Mouse (Mus musculus): ENCODE data around the gene Olfr284. TPM values are rescaled to one million over a fixed set of nuclear protein-coding genes. Genes with fewer than 3 reads are reported as not detected.

Gene Olfr284
- not detected in 2 replicates for polyA plus RNA-seq (2014; fragmentation: Nextera tagmentation; extraction: Ambion mirVana)

- WGBS = 86% methylated on average over 8 of the region's 8 CpGs
- Histone ChIP-seq H3K4me3 (ENCODE audit: low read depth, low read length) (no peak within 1 kb of the TSS), H3K4me1 (ENCODE audit: control insufficient read depth, insufficient read depth, low read length) (no peaks in the 10 kb centered on the region), H3K36me3 (ENCODE audit: control insufficient read depth, insufficient read depth, low read length) (no peaks in the 10 kb centered on the region), H3K27me3 (ENCODE audit: control insufficient read depth, insufficient read depth, low read length) (no peaks in the 10 kb centered on the region), H3K27ac (ENCODE audit: low read depth, low read length) (no peak within 1 kb of the TSS), H3K4me2 (ENCODE audit: low read depth) (no peak within 1 kb of the TSS), H3K9me3 (ENCODE audit: control insufficient read depth, low read length) (no peaks in the 10 kb centered on the region), H3K9ac (ENCODE audit: low read length) (no peak within 1 kb of the TSS)
- ATAC-seq (ENCODE audit: insufficient read depth, low FRiP score, low TSS enrichment) (no peak), DNase-seq (ENCODE audit: low spot score) (no peak)
Observed at GRCm38 (mm10) chr15:98340887-98341286, at the start of gene Olfr284. Gene Olfr284 (minus strand): TSS chr15:98340987.

DNA sequence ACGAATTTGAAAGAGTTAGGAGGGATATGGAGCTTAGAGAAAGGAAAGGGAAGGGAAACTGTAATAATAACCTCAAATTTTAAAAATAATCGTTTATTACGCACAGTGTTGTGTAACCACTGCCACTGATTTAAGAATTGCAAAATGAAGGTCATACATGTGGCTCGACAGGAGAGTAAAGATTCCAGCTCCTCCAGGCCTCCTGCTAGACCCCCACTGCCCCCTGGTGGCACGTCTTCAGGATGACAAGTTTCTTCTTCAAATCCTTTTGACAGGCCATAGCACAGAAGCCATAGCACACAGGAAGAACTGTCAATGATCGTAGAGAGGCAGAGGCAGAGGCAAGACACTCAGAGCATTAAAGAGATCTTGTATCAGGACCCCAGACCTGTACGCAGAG, 49.0 kb upstream of the Olfr284 start:
- H3K9ac ChIP-seq (ENCODE audit: low read length) = no peak overlapping the region
- no peaks in the 10 kb centered on the region for H3K27me3 ChIP-seq (ENCODE audit: control insufficient read depth, insufficient read depth, low read length)
- DNase-seq (ENCODE audit: low spot score) (peak; percentile 81), ATAC-seq (ENCODE audit: insufficient read depth, low FRiP score, low TSS enrichment) (no peak)
- H3K4me1 ChIP-seq (ENCODE audit: control insufficient read depth, insufficient read depth, low read length) = no peaks in the 10 kb centered on the region
- H3K4me3 ChIP-seq (ENCODE audit: low read depth, low read length) = no peak overlapping the region
- no peak overlapping the region for H3K4me2 ChIP-seq (ENCODE audit: low read depth)
- no peaks in the 10 kb centered on the region for H3K9me3 ChIP-seq (ENCODE audit: control insufficient read depth, low read length)
- WGBS = 35% methylated on average over 7 of the region's 7 CpGs
- H3K27ac ChIP-seq (ENCODE audit: low read depth, low read length) = no peak overlapping the region
- no peaks in the 10 kb centered on the region for H3K36me3 ChIP-seq (ENCODE audit: control insufficient read depth, insufficient read depth, low read length)

- no peak for ATAC-seq (ENCODE audit: insufficient read depth, low FRiP score, low TSS enrichment)
- H3K27ac ChIP-seq (ENCODE audit: low read depth, low read length) = no peak overlapping the region
Observed at GRCm38 (mm10) chr15:98387621-98388020, 46.8 kb upstream of the Olfr284 start.

GRCm38 (mm10) chr15:98380846-98381245, 40.1 kb upstream of the Olfr284 start, which contains the start of gene Olfr283:
Gene Olfr283 (minus strand): TSS chr15:98380946.
- DNase-seq (ENCODE audit: low spot score) = no peak
- Histone ChIP-seq H3K27ac (ENCODE audit: low read depth, low read length) (no peak within 1 kb of the TSS), H3K4me1 (ENCODE audit: control insufficient read depth, insufficient read depth, low read length) (no peaks in the 10 kb centered on the region), H3K27me3 (ENCODE audit: control insufficient read depth, insufficient read depth, low read length) (no peaks in the 10 kb centered on the region), H3K4me2 (ENCODE audit: low read depth) (no peak within 1 kb of the TSS), H3K4me3 (ENCODE audit: low read depth, low read length) (no peak within 1 kb of the TSS), H3K9ac (ENCODE audit: low read length) (no peak within 1 kb of the TSS), H3K9me3 (ENCODE audit: control insufficient read depth, low read length) (no peaks in the 10 kb centered on the region), H3K36me3 (ENCODE audit: control insufficient read depth, insufficient read depth, low read length) (no peaks in the 10 kb centered on the region)
- ATAC-seq (ENCODE audit: insufficient read depth, low FRiP score, low TSS enrichment) = no peak
- 84% methylated on average over 6 of the region's 6 CpGs for WGBS

More at GRCm38 (mm10) chr15:98387621-98388020, 46.8 kb upstream of the Olfr284 start:
- H3K36me3 ChIP-seq (ENCODE audit: control insufficient read depth, insufficient read depth, low read length) = no peaks in the 10 kb centered on the region
- DNase-seq (ENCODE audit: low spot score) = no peak
- H3K4me2 ChIP-seq (ENCODE audit: low read depth) = no peak overlapping the region
- H3K9ac ChIP-seq (ENCODE audit: low read length) = no peak overlapping the region
- H3K4me1 ChIP-seq (ENCODE audit: control insufficient read depth, insufficient read depth, low read length) = no peaks in the 10 kb centered on the region
- no peak overlapping the region for H3K4me3 ChIP-seq (ENCODE audit: low read depth, low read length)
- no peaks in the 10 kb centered on the region for H3K9me3 ChIP-seq (ENCODE audit: control insufficient read depth, low read length)
- WGBS = 80% methylated on average over 2 of the region's 2 CpGs
- no peaks in the 10 kb centered on the region for H3K27me3 ChIP-seq (ENCODE audit: control insufficient read depth, insufficient read depth, low read length)

DNA sequence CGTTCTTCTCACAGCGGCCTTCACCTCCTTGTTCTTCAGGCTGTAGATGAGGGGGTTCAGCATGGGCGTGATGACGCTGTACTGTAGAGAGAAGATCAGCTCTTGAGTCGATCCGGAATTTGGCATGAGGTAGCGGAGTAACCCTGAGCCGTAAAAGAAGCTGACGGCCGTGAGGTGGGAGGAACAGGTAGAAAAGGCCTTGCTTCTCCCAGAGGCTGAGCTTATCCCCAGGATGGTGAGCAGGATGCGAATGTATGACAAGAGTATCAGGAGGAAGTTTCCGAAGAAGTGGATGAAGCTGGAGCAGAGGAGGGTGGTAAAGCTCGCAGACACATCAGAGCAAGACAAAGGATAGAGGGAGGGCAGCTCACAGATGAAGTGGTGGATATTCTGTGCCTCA, 37.4 kb upstream of the Olfr284 start:
- Histone ChIP-seq H3K9me3 (ENCODE audit: control insufficient read depth, low read length) (no peaks in the 10 kb centered on the region), H3K27me3 (ENCODE audit: control insufficient read depth, insufficient read depth, low read length) (no peaks in the 10 kb centered on the region), H3K27ac (ENCODE audit: low read depth, low read length) (no peak overlapping the region), H3K9ac (ENCODE audit: low read length) (no peak overlapping the region), H3K4me1 (ENCODE audit: control insufficient read depth, insufficient read depth, low read length) (no peaks in the 10 kb centered on the region), H3K36me3 (ENCODE audit: control insufficient read depth, insufficient read depth, low read length) (no peaks in the 10 kb centered on the region), H3K4me2 (ENCODE audit: low read depth) (no peak overlapping the region), H3K4me3 (ENCODE audit: low read depth, low read length) (no peak overlapping the region)
- 90% methylated on average over 13 of the region's 13 CpGs for WGBS
- DNase-seq (ENCODE audit: low spot score) (no peak), ATAC-seq (ENCODE audit: insufficient read depth, low FRiP score, low TSS enrichment) (no peak)

- Histone ChIP-seq H3K27me3 (ENCODE audit: control insufficient read depth, insufficient read depth, low read length) (no peaks in the 10 kb centered on the region), H3K9ac (ENCODE audit: low read length) (no peak within 1 kb of the TSS)
- 90% methylated on average over 5 of the region's 5 CpGs for WGBS
Observed at GRCm38 (mm10) chr15:98317177-98317724, 23.5 kb downstream of the Olfr284 start, which contains the start of gene Olfr285. Gene Olfr285 (minus strand): TSS chr15:98317353.

GRCm38 (mm10) chr15:98315703-98316102, 25.1 kb downstream of the Olfr284 start:
- H3K9ac ChIP-seq (ENCODE audit: low read length) = no peak overlapping the region
- no peak overlapping the region for H3K4me3 ChIP-seq (ENCODE audit: low read depth, low read length)
- no peaks in the 10 kb centered on the region for H3K4me1 ChIP-seq (ENCODE audit: control insufficient read depth, insufficient read depth, low read length)
- H3K27me3 ChIP-seq (ENCODE audit: control insufficient read depth, insufficient read depth, low read length) = no peaks in the 10 kb centered on the region
- H3K9me3 ChIP-seq (ENCODE audit: control insufficient read depth, low read length) = no peaks in the 10 kb centered on the region
- no peak overlapping the region for H3K27ac ChIP-seq (ENCODE audit: low read depth, low read length)
- 60% methylated on average over 6 of the region's 6 CpGs for WGBS
- H3K4me2 ChIP-seq (ENCODE audit: low read depth) = no peak overlapping the region
- H3K36me3 ChIP-seq (ENCODE audit: control insufficient read depth, insufficient read depth, low read length) = no peaks in the 10 kb centered on the region
- ATAC-seq (ENCODE audit: insufficient read depth, low FRiP score, low TSS enrichment) (no peak), DNase-seq (ENCODE audit: low spot score) (no peak)

More at GRCm38 (mm10) chr15:98317177-98317724, 23.5 kb downstream of the Olfr284 start, which contains the start of gene Olfr285:
- Histone ChIP-seq H3K4me3 (ENCODE audit: low read depth, low read length) (no peak within 1 kb of the TSS), H3K36me3 (ENCODE audit: control insufficient read depth, insufficient read depth, low read length) (no peaks in the 10 kb centered on the region), H3K27ac (ENCODE audit: low read depth, low read length) (no peak within 1 kb of the TSS), H3K4me2 (ENCODE audit: low read depth) (no peak within 1 kb of the TSS), H3K9me3 (ENCODE audit: control insufficient read depth, low read length) (no peaks in the 10 kb centered on the region), H3K4me1 (ENCODE audit: control insufficient read depth, insufficient read depth, low read length) (no peaks in the 10 kb centered on the region)
- ATAC-seq (ENCODE audit: insufficient read depth, low FRiP score, low TSS enrichment) (no peak), DNase-seq (ENCODE audit: low spot score) (no peak)

- peak within 1 kb of the TSS; percentile 93 for H3K4me2 ChIP-seq (ENCODE audit: low read depth)
- ATAC-seq (ENCODE audit: insufficient read depth, low FRiP score, low TSS enrichment) = no peak; the same call in 1 of the 2 replicates
- peak; percentile 52 for DNase-seq (ENCODE audit: low spot score)
- H3K36me3 ChIP-seq (ENCODE audit: control insufficient read depth, insufficient read depth, low read length) = no peaks in the 10 kb centered on the region
- WGBS = 3% methylated on average over 48 of the region's 60 CpGs
- no peaks in the 10 kb centered on the region for H3K27me3 ChIP-seq (ENCODE audit: control insufficient read depth, insufficient read depth, low read length)
- no peak within 1 kb of the TSS for H3K27ac ChIP-seq (ENCODE audit: low read depth, low read length)
- H3K4me3 ChIP-seq (ENCODE audit: low read depth, low read length) = peak within 1 kb of the TSS; percentile 67
- H3K9ac ChIP-seq (ENCODE audit: low read length) = peak within 1 kb of the TSS; percentile 77
- H3K4me1 ChIP-seq (ENCODE audit: control insufficient read depth, insufficient read depth, low read length) = no peaks in the 10 kb centered on the region
- H3K9me3 ChIP-seq (ENCODE audit: control insufficient read depth, low read length) = no peaks in the 10 kb centered on the region
Observed at GRCm38 (mm10) chr15:98295628-98296551, 44.9 kb downstream of the Olfr284 start, which contains the start of gene Zfp641. Gene Zfp641 (minus strand): TSS chr15:98296161.
